Mouse (Mus musculus) frontal cortex, adult 2 months (tissue): Measurements from ENCODE around the gene Prdm1. TPM values are rescaled to one million over a fixed set of nuclear protein-coding genes. Genes with fewer than 3 reads are reported as not detected.

Experiments
- DNase-seq, 2 experiments: peaks; one replicate each; pipeline ENCODE4 v3.0.0; 2022; ENCODE audit warnings: low spot score in 1 of 2; ENCODE audit errors: extremely low spot score in 1 of 2
- polyA plus RNA-seq: library from polyadenylated mRNA; depleted of rRNA; stranded (reverse); fragments of >200 nt; gene quantifications from 2 replicates; pipeline ENCODE4 v1.2.3, GENCODE M21; 2012; rRNA removed

The Prdm1 gene
- polyA plus RNA-seq, result 2.6 and 3.4 TPM in 2 replicates

GRCm38 (mm10) chr10:44528291-44529082 is at the start of gene Prdm1:
TSS of gene Prdm1 (minus strand) at chr10:44528501.
- no peak for DNase-seq

DNA sequence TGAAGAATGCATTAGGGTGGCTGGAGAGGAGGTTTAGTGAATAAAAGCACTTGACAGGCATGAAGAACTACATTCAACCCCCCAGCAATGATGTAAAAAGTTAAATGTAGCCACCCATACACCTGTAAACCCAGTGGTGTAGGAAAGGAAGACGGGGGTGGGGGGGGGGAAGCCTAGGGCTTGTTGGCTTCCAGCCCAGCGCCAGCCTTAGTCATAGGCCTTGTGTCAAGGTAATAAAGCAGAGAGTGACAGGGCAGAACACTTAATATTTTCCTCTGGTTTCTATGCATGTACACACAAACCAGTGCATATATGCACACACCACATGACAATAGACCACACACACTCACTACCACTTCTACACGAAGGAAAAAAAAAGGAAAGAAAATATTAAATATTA is 37.7 kb upstream of the Prdm1 start:
- no peak for DNase-seq

- DNase-seq, result no peak
Measured at GRCm38 (mm10) chr10:44565109-44565508, 36.8 kb upstream of the Prdm1 start.

GRCm38 (mm10) chr10:44556845-44557244 is 28.5 kb upstream of the Prdm1 start:
- no peak for DNase-seq

- DNase-seq, result no peak
Measured at GRCm38 (mm10) chr10:44555317-44555716, 27.0 kb upstream of the Prdm1 start.

GRCm38 (mm10) chr10:44553648-44554047 is 25.3 kb upstream of the Prdm1 start:
- DNase-seq, result no peak

DNA sequence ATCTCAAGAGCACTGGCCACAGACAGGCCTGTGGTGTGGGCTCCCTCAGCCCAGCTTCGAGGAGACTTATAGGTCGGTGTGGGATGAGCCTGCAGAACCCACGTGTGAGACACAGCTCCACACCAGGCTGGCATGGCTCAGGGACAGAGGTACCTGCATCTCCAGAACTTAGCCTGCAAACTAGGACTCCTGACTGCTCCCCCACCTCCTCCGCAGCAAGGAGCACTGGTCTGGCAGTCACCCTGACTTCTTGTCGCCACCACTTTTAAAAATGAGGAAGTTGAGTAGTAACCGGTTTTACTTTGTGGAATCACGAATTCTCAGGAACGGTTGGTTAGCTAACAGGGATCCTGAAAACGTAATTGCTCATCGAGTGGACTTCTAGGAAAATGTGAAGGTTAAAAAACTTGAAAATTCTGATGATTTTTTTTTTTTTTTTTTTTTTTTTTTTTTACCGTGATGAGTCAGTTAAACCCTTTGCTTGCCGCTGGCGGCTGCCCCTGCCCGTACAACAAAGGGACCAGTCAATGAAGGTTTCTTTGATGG is 10.8 kb upstream of the Prdm1 start:
- no peak for DNase-seq

GRCm38 (mm10) chr10:44538137-44538536 is 9.8 kb upstream of the Prdm1 start:
- no peak for DNase-seq

GRCm38 (mm10) chr10:44530067-44530360 is 1.7 kb upstream of the Prdm1 start:
- no peak for DNase-seq

DNA sequence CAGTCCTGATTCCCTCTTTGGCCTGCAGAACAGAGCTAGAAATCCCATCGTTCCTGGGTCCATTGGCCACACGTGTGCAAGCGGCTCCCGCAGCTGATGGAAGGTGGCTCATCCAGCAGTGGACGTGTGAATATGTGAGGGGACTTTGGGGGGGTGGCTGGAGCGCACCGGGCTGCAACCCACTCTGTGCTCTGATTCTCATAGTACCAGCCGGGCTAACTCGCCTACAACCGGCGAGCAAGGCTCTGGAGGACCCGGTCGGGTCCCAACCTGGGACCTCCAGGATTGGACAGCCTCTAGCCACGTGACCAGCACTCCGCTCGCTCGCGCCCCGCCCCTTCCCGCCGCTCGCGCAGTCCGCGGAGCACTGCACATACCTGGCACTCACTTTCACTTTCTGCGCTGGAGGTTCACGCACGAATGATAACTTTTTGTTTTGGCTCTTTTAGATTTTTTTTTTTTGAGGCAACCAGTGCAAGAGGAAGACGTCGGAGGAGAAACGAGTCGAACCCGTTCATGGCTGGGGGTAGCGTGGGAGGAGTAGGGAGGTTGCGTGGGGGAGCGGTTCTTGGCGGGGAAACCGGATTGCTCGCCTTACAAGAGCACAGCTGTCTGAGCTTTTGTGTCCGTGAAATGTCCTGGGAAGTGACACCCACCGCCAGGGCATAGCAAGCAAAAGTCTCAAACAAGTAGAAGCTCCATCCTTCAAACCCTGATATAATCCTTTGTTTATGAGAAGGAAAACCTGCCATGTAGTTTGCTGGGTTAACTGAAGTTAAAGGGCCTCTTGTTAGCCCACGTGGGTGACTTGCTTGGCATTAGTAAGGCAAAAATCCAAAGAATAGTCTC is 1.1 kb upstream of the Prdm1 start:
- DNase-seq, result peak; percentile 19 to 44

GRCm38 (mm10) chr10:44527651-44528050 is 650 bp downstream of the Prdm1 start:
- DNase-seq, result no peak

DNA sequence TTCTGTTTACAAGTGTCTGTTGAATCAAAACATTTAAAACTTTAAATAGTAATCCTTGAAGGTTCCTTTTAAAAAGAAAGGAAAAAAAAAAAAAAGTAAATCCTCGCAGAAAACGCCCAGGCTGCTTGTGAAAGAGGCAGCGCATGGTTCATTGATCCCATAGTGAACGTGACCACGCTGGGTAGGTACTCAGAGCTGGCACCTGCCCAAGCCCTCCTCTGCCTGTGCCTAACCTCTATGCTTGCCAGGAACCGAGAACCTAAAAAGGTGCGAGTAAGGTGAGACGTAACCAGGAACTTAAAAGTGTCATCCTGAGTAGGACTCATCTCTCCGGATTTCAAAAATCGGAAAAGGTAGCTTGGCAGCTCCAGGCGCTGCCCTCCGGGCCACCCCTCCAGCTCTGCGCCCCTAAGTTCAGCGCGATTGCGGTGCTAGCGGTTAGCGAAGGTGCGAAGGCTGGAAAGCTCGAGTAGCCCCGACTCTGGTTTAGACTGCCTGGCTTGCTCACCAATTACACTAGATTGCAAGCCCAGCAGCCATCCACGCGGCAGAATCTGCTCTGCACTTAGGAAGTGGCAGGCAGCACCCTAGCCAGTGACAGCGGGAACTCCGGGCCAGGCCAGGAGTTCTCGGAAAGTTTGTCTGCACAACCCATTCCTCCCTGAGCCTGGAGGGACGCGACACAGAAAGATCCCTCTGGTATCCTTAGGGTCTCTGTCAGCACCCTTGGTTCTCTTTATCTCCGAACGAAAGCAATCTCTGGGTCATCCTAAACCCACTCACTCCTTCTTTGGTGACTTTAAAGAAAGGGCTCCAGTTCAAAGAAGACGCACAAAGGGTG is 1.3 kb downstream of the Prdm1 start:
- peak in 1 of 2 experiments; percentile 3 for DNase-seq

DNA sequence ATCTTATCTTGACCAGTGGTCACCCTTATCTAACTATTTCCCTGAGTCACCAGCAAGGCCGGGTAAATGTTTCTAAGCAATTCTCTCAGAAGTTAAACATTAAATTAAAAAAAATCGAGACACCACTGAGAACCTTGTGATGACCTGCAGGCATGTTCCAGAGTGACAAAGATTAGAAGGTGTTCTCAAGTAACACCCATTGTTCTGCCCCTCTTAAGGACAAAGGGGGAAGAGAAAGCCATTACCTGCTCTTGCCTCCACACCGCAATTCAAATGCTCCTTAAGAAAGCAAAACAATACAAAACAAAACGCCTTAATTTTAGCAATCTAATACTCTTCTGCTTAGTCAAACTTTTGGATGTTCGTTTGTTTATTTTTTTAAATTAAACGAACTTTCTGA is 8.1 kb downstream of the Prdm1 start:
- no peak for DNase-seq

- peak in 1 of 2 experiments; percentile 5 for DNase-seq
Measured at GRCm38 (mm10) chr10:44518631-44519030, 9.7 kb downstream of the Prdm1 start.

DNA sequence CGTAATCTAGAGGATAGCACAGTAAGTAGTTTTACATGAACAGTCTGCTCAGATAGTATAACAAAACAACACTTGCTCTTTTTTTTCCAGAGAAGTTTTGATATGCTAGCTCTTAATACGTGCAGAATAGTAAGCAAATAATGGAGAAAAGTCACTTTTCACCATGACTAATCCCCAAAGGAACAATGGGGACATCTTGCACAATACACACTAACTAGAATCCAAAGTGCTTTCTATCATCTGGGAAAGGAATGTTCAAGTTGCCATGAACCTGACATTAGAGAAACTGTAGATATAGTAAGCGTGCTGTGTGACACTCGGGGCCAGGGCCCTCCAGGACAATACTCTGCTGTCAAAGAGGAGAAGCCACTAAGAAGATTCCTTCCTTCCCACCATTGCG is 15.2 kb downstream of the Prdm1 start:
- DNase-seq, result no peak

DNA sequence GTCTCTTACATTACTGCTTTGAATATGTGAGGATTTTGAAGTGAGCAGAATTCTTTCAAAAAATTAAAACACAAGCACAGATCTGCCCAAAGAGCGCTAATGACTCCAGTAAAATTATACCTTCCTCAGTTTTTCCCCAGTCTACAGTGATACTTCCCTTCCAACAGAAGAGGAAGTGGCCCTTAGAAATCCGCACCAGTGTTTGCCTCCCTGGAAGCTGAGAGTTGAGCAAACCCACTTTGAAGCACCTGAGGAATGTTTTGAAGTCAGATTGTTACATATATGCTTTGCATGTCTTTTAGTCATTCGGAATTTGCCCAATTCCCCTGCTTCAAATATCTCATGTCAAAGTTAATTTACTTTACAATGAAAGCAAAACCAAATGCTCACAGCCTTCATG is 17.3 kb downstream of the Prdm1 start:
- no peak for DNase-seq

DNA sequence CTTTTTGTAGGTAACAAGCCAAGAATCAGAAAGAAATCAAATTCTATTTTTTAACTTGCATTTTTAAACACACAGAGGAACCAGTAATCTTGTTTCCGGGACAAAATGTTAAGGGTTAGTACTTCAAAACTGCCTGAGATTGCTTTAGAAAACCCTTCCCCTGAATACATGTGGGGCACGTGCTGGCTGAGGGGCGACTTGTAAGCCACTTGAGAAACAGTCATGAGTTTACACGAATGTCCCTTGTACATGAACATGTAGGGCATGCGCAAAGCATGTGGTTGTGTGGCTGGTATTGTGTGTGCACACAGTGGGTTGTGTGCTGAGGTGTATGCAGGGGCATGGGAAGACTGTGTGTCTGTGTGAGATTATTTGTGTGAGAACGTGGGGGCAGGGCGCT is 19.7 kb downstream of the Prdm1 start:
- no peak for DNase-seq

DNA sequence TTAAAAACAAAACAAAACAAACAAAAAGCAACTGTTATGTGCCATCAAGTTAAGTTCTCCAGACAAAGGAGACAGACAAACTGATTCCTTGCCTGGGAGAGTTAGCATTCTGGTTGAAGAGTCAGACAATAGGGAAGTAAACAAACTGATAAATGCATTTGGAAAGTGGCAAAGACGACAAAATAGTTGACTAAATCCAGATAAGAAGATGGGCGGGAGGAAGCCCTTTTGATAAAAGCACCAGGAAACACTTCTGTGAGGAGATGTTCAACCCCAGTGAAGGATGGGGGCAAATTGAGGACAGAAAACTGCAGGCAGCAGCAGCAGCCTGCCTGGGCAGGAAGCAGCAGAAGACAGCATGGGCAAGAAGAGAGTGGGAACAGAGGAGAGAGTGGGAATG is 20.3 kb downstream of the Prdm1 start:
- DNase-seq, result no peak

GRCm38 (mm10) chr10:44502891-44503290 is 25.4 kb downstream of the Prdm1 start:
- DNase-seq, result no peak

- no peak for DNase-seq
Measured at GRCm38 (mm10) chr10:44499897-44500519, 28.3 kb downstream of the Prdm1 start.
